Mouse (Mus musculus): ENCODE data around the gene Hgd. TPM values are rescaled to one million over a fixed set of nuclear protein-coding genes. Genes with fewer than 3 reads are reported as not detected.
A peak's percentile ranks its signal among the peaks of the same experiment; 100 is the strongest.

The Hgd gene
- total RNA-seq, 2 experiments from 2014 or later = 0.54 TPM; not detected in 1

- intact Hi-C loops (cut with DNase I) = no loop called here
These were observed 17.5 kb upstream of the Hgd start for GRCm38 (mm10) chr16:37562414-37562813.

DNA sequence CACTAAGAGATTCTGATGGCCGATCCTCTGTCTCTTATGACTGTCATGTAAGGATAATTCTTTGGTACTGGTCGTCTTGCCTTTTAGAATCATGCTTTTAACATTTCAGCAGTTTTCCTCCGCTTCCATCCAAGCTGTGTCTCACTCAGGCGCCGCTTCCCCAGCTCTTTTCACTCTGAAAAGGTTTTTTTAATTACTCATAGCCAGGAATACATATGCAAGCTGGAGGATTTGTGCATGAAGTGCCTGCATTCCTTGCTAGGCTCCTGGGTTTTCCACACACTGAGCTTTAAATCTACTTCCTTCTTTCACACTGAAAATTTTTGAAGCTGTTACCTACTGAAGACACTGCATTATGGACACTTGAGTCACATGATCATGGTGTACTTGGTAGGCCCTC lies 17.0 kb upstream of the Hgd start:
- no peak for TF ChIP-seq CTCF (IDR thresholded peaks at IDR 0.05)
- H3K4me3 ChIP-seq = no peak overlapping the region
- H3K27ac ChIP-seq = peak overlapping the region; percentile 77
- no peak for DNase-seq (ENCODE audit: extremely low spot score in 1 of 2, low spot score in 2 of 2)
- intact Hi-C loops (cut with DNase I) = no loop called here

More at GRCm38 (mm10) chr16:37562414-37562813, 17.5 kb upstream of the Hgd start:
- DNase-seq (ENCODE audit: extremely low spot score in 1 of 2, low spot score in 2 of 2) = no peak
- H3K4me3 ChIP-seq = no peak overlapping the region
- no peak for TF ChIP-seq CTCF (IDR thresholded peaks at IDR 0.05)
- H3K27ac ChIP-seq = peak overlapping the region; percentile 77

DNA sequence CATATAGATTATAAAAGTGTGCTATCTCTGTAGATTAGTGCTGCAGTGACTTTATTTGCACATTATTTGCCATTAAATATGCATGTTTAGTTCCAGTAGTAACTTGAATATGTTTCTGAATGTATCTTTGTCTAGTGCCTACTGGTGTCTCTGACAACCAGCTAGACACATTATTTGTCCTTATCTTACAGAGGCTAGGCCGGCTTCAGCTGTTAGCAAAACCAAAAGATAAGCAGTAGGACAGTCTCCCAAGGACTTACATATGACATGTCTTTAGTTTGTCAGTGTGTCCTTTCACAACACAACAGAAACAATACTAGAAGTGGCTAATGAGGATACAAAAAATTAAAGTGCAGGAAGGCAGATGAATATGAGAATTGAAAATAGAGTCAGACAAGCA lies 14.8 kb upstream of the Hgd start:
- intact Hi-C loops (cut with DNase I) = no loop called here
- Histone ChIP-seq H3K27ac (no peak overlapping the region), H3K4me3 (no peak overlapping the region)
- TF ChIP-seq CTCF (IDR thresholded peaks at IDR 0.05) = no peak
- no peak for DNase-seq (ENCODE audit: extremely low spot score in 1 of 2, low spot score in 2 of 2)

GRCm38 (mm10) chr16:37566107-37566506 lies 13.8 kb upstream of the Hgd start:
- Histone ChIP-seq H3K4me3 (no peak overlapping the region), H3K27ac (peak overlapping the region; percentile 38; the same call in 1 of the 2 replicates)
- TF ChIP-seq CTCF (IDR thresholded peaks at IDR 0.05) = no peak
- DNase-seq (ENCODE audit: extremely low spot score in 1 of 2, low spot score in 2 of 2) = no peak
- intact Hi-C loops (cut with DNase I) = no loop called here

DNA sequence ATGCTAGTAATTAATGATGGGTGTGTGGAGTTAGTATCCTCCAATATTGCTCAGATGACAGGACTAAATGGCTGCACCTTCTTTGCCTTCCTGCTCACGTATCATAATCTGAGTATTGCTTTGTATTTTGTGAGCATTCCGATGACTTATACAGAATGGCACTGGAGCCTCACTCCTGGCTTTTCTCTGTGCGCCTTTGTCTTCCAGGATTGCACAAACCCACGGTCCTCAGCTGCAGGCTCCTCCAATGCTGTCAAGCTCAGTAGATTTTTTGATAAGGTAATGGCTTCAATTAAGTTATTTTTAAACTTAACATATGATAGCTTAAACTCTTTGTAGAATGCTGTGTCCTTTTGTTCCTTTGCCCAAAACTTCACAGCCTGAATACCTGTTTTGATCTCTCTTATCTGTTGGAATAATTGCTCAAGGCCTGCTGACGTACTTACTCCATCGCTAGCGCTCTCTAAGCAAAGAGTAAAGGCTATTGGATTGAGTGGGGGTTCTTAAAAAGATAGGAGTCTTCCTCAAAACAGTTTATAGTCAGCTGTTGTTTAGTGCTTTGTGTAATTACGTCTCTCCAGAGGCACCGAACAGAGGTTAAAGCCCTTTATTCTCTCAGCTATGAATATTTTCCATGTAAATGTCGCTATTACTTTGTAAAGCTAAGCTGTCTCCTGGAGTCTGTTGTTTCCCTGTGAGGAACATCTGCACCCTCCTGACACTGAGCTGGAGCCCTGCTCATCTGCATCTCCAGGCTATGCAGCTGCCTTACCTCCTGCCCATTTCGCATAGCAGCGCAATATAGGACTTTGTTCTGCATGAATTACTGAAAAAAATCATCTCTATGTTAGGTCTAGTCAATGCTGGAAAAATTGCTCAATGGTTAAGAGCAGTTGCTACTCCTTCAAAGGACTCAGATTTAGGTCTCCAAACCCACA lies 12.6 kb upstream of the Hgd start:
- no peak for TF ChIP-seq CTCF (IDR thresholded peaks at IDR 0.05)
- no peak overlapping the region; the same call in 1 of the 2 replicates for H3K27ac ChIP-seq
- intact Hi-C loops (cut with DNase I) = no loop called here
- no peak overlapping the region for H3K4me3 ChIP-seq
- DNase-seq (ENCODE audit: extremely low spot score in 1 of 2, low spot score in 2 of 2) = no peak

- intact Hi-C loops (cut with DNase I) = no loop called here
- H3K4me3 ChIP-seq = no peak overlapping the region
- H3K27ac ChIP-seq = no peak overlapping the region
- no peak for TF ChIP-seq CTCF (IDR thresholded peaks at IDR 0.05)
- DNase-seq (ENCODE audit: extremely low spot score in 1 of 2, low spot score in 2 of 2) = no peak
These were observed 8.4 kb upstream of the Hgd start for GRCm38 (mm10) chr16:37571554-37571953.

DNA sequence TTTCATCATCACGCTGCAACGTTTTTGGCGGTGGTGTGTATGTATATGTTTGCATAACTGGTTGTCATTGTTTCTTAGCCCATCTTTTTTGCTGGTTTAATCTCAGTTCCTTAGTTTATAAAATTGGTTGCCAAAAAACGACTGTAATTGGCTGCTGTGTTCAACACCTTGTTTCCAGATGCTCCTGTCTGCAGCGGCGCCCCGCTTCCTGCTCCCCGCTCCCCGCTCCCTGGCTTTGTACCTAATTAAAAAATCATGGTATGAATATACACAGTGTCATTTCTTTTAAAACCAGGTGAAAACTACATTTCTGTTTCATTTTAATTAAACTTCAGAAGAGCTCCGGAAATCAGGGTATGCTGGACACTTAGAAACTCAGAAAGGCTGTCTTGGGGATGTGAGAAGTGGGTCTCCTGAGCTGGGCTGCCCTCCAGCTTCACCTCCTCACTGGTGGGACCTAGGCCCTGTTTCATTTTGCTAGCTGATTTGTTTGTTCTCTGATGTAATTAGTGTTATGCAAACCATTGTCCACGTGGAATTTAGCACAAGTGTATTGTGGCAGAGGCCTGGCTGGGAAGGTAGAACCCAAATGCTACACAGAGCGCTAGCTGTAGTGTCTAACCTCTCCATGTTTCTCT lies 7.7 kb upstream of the Hgd start:
- no peak for DNase-seq (ENCODE audit: extremely low spot score in 1 of 2, low spot score in 2 of 2)
- no peak overlapping the region for H3K4me3 ChIP-seq
- H3K27ac ChIP-seq = no peak overlapping the region
- intact Hi-C loops (cut with DNase I) = no loop called here
- no peak for TF ChIP-seq CTCF (IDR thresholded peaks at IDR 0.05)

DNA sequence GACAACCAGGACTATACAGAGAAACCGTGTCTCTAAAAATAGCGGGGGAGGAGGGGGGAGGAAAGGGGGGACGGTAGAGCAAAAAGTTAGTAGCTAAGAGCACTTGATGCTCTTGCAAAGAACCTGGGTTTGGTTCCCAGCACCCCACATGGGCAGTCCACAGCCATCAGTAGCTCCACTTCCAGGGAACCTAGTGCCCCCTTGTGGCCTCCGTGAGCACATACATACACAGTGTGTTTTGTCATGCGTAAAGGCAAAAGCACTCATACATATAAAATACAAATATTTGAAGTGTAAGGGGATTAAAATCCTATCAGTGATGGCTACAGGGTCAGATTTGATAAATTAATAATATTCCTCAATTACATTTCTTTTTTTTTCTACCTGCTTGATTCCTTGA lies 6.9 kb upstream of the Hgd start:
- DNase-seq (ENCODE audit: extremely low spot score in 1 of 2, low spot score in 2 of 2) = no peak
- intact Hi-C loops (cut with DNase I) = no loop called here
- no peak overlapping the region for H3K27ac ChIP-seq
- no peak overlapping the region for H3K4me3 ChIP-seq
- TF ChIP-seq CTCF (IDR thresholded peaks at IDR 0.05) = peak; percentile 19

DNA sequence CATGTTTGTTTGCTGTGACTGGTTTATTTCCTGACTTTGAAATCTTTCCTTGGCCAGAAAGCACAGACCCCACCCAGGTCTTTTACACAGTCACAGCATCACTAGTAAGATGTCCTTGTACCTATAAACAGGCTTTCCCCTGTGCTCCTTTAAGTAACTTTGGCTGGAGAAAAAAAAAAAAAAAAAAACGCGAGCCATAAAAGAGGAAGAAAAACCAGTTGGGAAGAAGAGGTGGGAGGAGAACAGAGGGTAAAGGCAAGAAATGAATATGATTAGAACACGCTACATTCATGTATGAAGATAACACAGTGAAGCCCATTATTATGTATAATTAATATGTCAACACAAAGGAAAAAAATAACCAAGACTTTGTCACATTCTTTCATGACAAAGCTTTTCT lies 4.6 kb upstream of the Hgd start:
- intact Hi-C loops (cut with DNase I) = no loop called here
- H3K27ac ChIP-seq = no peak overlapping the region
- TF ChIP-seq CTCF (IDR thresholded peaks at IDR 0.05) = no peak
- no peak for DNase-seq (ENCODE audit: extremely low spot score in 1 of 2, low spot score in 2 of 2)
- no peak overlapping the region for H3K4me3 ChIP-seq

DNA sequence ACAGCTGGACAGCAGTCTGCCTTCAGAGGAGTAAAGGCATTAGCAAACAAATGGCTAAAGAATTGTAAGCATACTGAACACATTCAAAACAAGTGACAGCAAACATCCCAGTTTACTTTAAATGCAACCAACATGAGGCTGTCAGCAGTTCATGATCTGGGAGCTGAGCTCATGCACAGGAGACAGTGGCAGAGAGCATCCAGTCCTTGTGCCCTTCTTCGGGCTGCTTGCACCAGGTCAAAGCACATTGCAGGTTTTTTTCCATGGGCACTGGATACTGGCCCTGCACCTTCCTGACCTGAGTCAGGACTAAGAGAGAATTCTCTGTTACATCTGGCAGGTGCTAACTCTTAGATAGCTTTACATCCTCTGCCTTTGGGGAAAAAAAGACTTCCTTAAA lies 362 bp upstream of the Hgd start:
- intact Hi-C loops (cut with DNase I) = no loop called here
- Histone ChIP-seq H3K4me3 (no peak overlapping the region), H3K27ac (no peak overlapping the region)
- TF ChIP-seq CTCF (IDR thresholded peaks at IDR 0.05) = no peak
- DNase-seq (ENCODE audit: extremely low spot score in 1 of 2, low spot score in 2 of 2) = no peak

DNA sequence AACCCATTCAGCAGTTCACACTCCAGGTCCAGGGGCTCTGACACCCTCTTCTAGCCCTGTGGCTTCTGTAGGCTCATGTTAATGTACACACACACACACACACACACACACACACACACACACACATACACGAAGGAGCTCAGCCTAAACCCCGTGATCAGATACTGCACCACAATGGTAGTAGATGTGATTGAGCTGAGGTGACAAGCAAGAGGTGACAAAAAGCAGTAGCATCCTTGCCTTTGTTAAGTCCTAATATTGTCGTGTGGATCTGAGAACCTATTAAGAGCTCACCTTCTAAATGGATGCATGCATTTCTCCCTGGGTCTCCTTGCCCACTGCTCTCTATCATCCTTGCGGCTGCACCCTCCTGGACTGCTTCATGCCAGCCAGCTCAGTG lies 698 bp downstream of the Hgd start:
- DNase-seq (ENCODE audit: extremely low spot score in 1 of 2, low spot score in 2 of 2) = no peak
- Histone ChIP-seq H3K27ac (no peak overlapping the region), H3K4me3 (no peak overlapping the region)
- intact Hi-C loops (cut with DNase I) = no loop called here
- TF ChIP-seq CTCF (IDR thresholded peaks at IDR 0.05) = no peak

DNA sequence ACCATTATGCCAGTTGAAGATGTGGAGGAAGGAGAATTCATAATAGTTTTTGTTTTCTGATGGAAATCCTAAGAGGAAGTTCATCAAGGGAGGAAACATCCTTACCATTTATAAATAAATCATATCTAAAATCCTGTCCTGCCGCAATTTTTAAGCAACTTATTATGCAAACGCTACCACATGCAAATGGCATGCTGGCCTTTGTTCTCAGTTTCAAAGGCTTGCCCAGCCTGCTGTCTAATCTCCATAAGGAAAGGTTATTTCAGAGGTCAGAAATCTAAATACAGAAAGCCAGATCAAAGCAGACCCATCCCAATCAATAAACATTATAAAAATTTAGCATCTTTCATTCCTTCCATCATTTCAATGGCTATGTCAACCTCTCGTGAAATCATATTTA lies 1.9 kb downstream of the Hgd start:
- Histone ChIP-seq H3K27ac (no peak overlapping the region), H3K4me3 (no peak overlapping the region)
- intact Hi-C loops (cut with DNase I) = loop anchor here (2.0 kb wide), 1 partner anchor 71 kb away; no protein-coding TSS in a partner anchor
- no peak for TF ChIP-seq CTCF (IDR thresholded peaks at IDR 0.05)
- DNase-seq (ENCODE audit: extremely low spot score in 1 of 2, low spot score in 2 of 2) = no peak

All from left cerebral cortex, adult 2 months (tissue).